Mouse (Mus musculus): ENCODE measurements around the gene Slc24a2. TPM values are rescaled to one million over a fixed set of nuclear protein-coding genes. Genes with fewer than 3 reads are reported as not detected.
A peak's percentile ranks its signal among the peaks of the same experiment; 100 is the strongest.

Gene Slc24a2
- total and polyA plus RNA-seq, 3 experiments = not detected

DNA sequence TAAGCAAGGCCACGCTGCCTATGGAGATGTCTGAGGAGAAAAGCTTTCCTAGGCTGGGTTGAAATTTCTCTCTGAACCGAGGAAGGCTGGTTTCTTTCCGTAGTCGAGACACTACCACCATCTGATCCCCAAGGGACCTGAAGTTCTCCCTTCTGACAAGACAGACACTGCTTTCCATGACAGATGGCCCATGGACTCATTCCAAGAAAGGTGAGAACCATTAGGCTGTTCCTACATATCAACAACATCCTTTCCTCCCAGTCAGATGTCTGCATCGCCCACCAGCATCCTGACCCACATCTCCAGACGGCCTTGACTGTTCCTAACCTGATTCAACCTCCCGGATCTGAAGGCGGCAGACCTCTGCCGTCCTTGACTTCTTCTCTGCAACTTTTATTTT lies 187.0 kb downstream of the Slc24a2 start:
- H3K9me3 ChIP-seq (replicated peaks; ENCODE audit: insufficient read depth, low read length) = no peaks in the 10 kb centered on the region
- no peaks in the 10 kb centered on the region for H3K4me1 ChIP-seq (ENCODE audit: control insufficient read depth in 1 of 2, insufficient read depth in 2 of 2, low read length in 2 of 2)
- H3K27ac ChIP-seq (ENCODE audit: control insufficient read depth, low read depth, low read length) = no peak overlapping the region
- H3K79me2 ChIP-seq (ENCODE audit: control insufficient read depth, insufficient read depth, low read length, poor library complexity) = no peaks in the 10 kb centered on the region
- TF ChIP-seq BHLHE40 (IDR thresholded peaks at IDR 0.05; ENCODE audit: borderline replicate concordance, low read depth, low read length) (no peak), UBTF (IDR thresholded peaks at IDR 0.05; ENCODE audit: borderline replicate concordance, insufficient read depth, low read depth, low read length) (no peak), RAD21 (IDR thresholded peaks at IDR 0.05; ENCODE audit: low read depth, low read length) (no peak), EP300 (IDR thresholded peaks at IDR 0.05; ENCODE audit: low read depth in 1 of 2, low read length in 2 of 2) (no peak), MAFK (IDR thresholded peaks at IDR 0.05; ENCODE audit: borderline replicate concordance, low read depth, low read length) (no peak), ZMIZ1 (IDR thresholded peaks at IDR 0.05; ENCODE audit: low read depth, low read length) (no peak), ZNF384 (IDR thresholded peaks at IDR 0.05; ENCODE audit: low read depth, low read length) (no peak), POLR2AphosphoS5 (IDR thresholded peaks at IDR 0.05; ENCODE audit: borderline replicate concordance, low read depth, low read length) (no peak), E2F4 (IDR thresholded peaks at IDR 0.05; ENCODE audit: borderline replicate concordance, low read depth, low read length) (no peak), RCOR1 (IDR thresholded peaks at IDR 0.05; ENCODE audit: low read depth, low read length) (no peak), ETS1 (IDR thresholded peaks at IDR 0.05; ENCODE audit: low read depth, low read length) (no peak), MYC (IDR thresholded peaks at IDR 0.05; ENCODE audit: low read depth, low read length) (no peak)
- no peak overlapping the region for H3K4me3 ChIP-seq (ENCODE audit: control insufficient read depth in 1 of 2, insufficient read depth in 1 of 2, low read depth in 2 of 2, low read length in 2 of 2)
- no peaks in the 10 kb centered on the region for H3K27me3 ChIP-seq (ENCODE audit: control insufficient read depth in 1 of 2, insufficient read depth in 2 of 2, low read length in 2 of 2)
- DNase-seq (ENCODE audit: low read depth, low spot score) = no peak
- H3K36me3 ChIP-seq (ENCODE audit: control insufficient read depth in 1 of 2, insufficient read depth in 2 of 2, low read length in 2 of 2) = no peaks in the 10 kb centered on the region
- H3K9ac ChIP-seq (ENCODE audit: control insufficient read depth, low read depth, low read length, poor library complexity, severe bottlenecking) = no peak overlapping the region

DNA sequence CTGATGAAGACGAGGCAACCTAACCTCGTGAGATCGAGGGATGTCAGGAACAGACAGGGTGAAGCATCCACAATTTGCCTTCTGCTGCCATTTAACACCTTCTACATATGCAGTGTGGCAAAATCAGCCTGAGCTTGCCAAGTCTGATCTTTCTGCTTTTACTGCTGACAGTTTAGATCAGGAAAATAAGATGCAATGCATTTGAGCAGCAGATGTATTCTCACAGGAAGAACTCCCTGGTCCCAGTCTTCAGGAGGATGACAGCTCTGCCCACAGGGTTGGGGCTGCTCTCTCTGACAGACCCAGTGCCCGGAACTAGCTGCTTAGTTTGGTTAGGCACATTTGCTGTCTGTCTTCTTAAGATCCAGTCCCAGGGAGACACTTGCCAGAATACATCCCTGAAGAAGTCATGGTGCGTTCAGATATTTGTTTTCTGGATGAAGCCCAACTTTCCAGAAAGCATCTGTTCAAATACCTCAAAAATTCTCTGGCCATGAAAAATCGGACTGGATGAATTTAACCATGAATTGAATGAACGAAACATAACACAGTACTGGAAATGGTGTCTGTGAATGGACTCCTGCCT lies 188.8 kb downstream of the Slc24a2 start:
- no peak overlapping the region for H3K4me3 ChIP-seq (ENCODE audit: control insufficient read depth in 1 of 2, insufficient read depth in 1 of 2, low read depth in 2 of 2, low read length in 2 of 2)
- H3K27ac ChIP-seq (ENCODE audit: control insufficient read depth, low read depth, low read length) = no peak overlapping the region
- H3K4me1 ChIP-seq (ENCODE audit: control insufficient read depth in 1 of 2, insufficient read depth in 2 of 2, low read length in 2 of 2) = no peaks in the 10 kb centered on the region

GRCm38 (mm10) chr4:87037592-87037991 lies 192.7 kb downstream of the Slc24a2 start:
- Histone ChIP-seq H3K27ac (ENCODE audit: control insufficient read depth, low read depth, low read length) (no peak overlapping the region), H3K9me3 (replicated peaks; ENCODE audit: insufficient read depth, low read length) (no peaks in the 10 kb centered on the region), H3K9ac (ENCODE audit: control insufficient read depth, low read depth, low read length, poor library complexity, severe bottlenecking) (no peak overlapping the region), H3K36me3 (ENCODE audit: control insufficient read depth in 1 of 2, insufficient read depth in 2 of 2, low read length in 2 of 2) (no peaks in the 10 kb centered on the region), H3K79me2 (ENCODE audit: control insufficient read depth, insufficient read depth, low read length, poor library complexity) (no peaks in the 10 kb centered on the region), H3K4me3 (ENCODE audit: control insufficient read depth in 1 of 2, insufficient read depth in 1 of 2, low read depth in 2 of 2, low read length in 2 of 2) (no peak overlapping the region), H3K27me3 (ENCODE audit: control insufficient read depth in 1 of 2, insufficient read depth in 2 of 2, low read length in 2 of 2) (no peaks in the 10 kb centered on the region; a peak in 1 of 4 replicates), H3K4me1 (ENCODE audit: control insufficient read depth in 1 of 2, insufficient read depth in 2 of 2, low read length in 2 of 2) (no peaks in the 10 kb centered on the region)
- no peak for DNase-seq (ENCODE audit: low read depth, low spot score)
- TF ChIP-seq MEF2A (IDR thresholded peaks at IDR 0.05; ENCODE audit: extremely low read depth, insufficient replicate concordance, low read depth, low read length, poor library complexity, severe bottlenecking) (no peak), CTCF (IDR thresholded peaks at IDR 0.05 in 2 of 3, conservative IDR thresholded peaks at IDR 0.05 in 1 of 3; ENCODE audit: control insufficient read depth in 1 of 3, insufficient read depth in 1 of 3, low read depth in 2 of 3, low read length in 3 of 3, poor library complexity in 1 of 3, severe bottlenecking in 1 of 3) (peak in 1 of 3 experiments; percentile 18; a peak in 2 of 6 replicates)

More for the DNA sequence above, 188.8 kb downstream of the Slc24a2 start:
- TF ChIP-seq MAX (IDR thresholded peaks at IDR 0.05; ENCODE audit: low read length) = no peak
- Histone ChIP-seq H3K79me2 (ENCODE audit: control insufficient read depth, insufficient read depth, low read length, poor library complexity) (no peaks in the 10 kb centered on the region), H3K36me3 (ENCODE audit: control insufficient read depth in 1 of 2, insufficient read depth in 2 of 2, low read length in 2 of 2) (no peaks in the 10 kb centered on the region), H3K9me3 (replicated peaks; ENCODE audit: insufficient read depth, low read length) (no peaks in the 10 kb centered on the region), H3K27me3 (ENCODE audit: control insufficient read depth in 1 of 2, insufficient read depth in 2 of 2, low read length in 2 of 2) (no peaks in the 10 kb centered on the region; a peak in 1 of 4 replicates), H3K9ac (ENCODE audit: control insufficient read depth, low read depth, low read length, poor library complexity, severe bottlenecking) (no peak overlapping the region)
- no peak for DNase-seq (ENCODE audit: low read depth, low spot score)

Data from MEL (cell line).